Mouse (Mus musculus) cerebellum, adult 2 months (tissue): ENCODE results near the gene Itprip.

Source experiments
- CTCF ChIP-seq: fragments of 200-500 bp; IDR thresholded peaks from 2 replicates; pipeline ENCODE4 v1.5.1; 2011; ENCODE audit warnings: low read depth, mild to moderate bottlenecking, control low read depth, low read length, moderate library complexity, borderline replicate concordance; ENCODE audit not compliant: insufficient read depth
- POLR2A ChIP-seq: fragments of 200-500 bp; IDR thresholded peaks from 2 replicates; pipeline ENCODE4 v1.6.1; 2011; ENCODE audit warnings: low read length, control low read depth, borderline replicate concordance; ENCODE audit not compliant: insufficient read depth

DNA sequence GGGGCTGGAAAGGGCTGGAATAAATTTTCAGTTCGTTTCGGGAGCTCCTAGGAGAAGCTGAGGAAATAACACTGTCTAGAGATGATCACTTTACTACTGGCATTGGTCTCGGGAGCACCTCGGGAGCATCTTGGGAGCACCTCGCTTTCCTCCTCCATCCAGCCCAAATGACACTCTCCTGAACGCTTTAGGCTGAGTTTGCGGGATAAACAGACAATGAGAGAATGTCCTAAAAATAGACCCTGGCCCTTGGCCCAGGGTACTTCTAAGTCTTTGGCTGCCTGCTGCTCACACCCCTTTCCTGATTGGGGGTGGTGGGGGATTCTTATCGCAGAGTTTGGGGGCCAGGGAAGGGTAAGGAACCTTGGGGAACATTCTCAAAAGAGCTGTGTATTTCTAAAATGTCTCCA, 872 bp upstream of the Itprip start:
- no peak for TF ChIP-seq CTCF
- TF ChIP-seq POLR2A: no peak
